Mouse (Mus musculus) limb, embryonic 10.5 days (tissue): ENCODE data around the gene Rtn4rl1. TPM values are rescaled to one million over a fixed set of nuclear protein-coding genes. Genes with fewer than 3 reads are reported as not detected.

Experiments used
- DNase-seq: peaks from one replicate; pipeline ENCODE4 v3.0.0-alpha.2; 2017; ENCODE audit warnings: low spot score
- H3K27ac ChIP-seq: fragments of 300-500 bp; sonication (generic); 2 replicates; pipeline ENCODE4 v1.5.1; 2016; ENCODE audit warnings: mild to moderate bottlenecking
- H3K27me3 ChIP-seq: fragments of 300-500 bp; sonication (generic); 2 replicates; pipeline ENCODE4 v1.6.1; 2016; ENCODE audit warnings: low read depth, mild to moderate bottlenecking; ENCODE audit not compliant: poor library complexity, severe bottlenecking
- H3K36me3 ChIP-seq: fragments of 300-500 bp; sonication (generic); 2 replicates; pipeline ENCODE4 v1.6.1; 2016; ENCODE audit warnings: mild to moderate bottlenecking, moderate library complexity
- H3K4me1 ChIP-seq: fragments of 300-500 bp; sonication (generic); 2 replicates; pipeline ENCODE4 v1.6.1; 2016
- H3K4me3 ChIP-seq: fragments of 300-500 bp; sonication (generic); 2 replicates; pipeline ENCODE4 v1.5.1; 2016; ENCODE audit warnings: mild to moderate bottlenecking, moderate library complexity
- H3K9me3 ChIP-seq: fragments of 300-500 bp; sonication (generic); replicated peaks from 2 replicates; pipeline ENCODE4 v1.6.1; 2016; ENCODE audit warnings: mild to moderate bottlenecking
- WGBS: fragments of 180-500 bp; shearing (Covaris S2); methylation state at CpG from one replicate; pipeline ENCODE4 v1.1.7; 2016; 5-methylcytosine and 5-hydroxymethylcytosine counted together
- polyA plus RNA-seq: library from polyadenylated mRNA; unstranded; fragments of >200 nt; fragmentation: Nextera tagmentation; extraction: Ambion mirVana; gene quantifications from 2 replicates; pipeline ENCODE4 v1.2.1, GENCODE M21; 2016

Gene Rtn4rl1
- polyA plus RNA-seq, 1 experiment from 2014 or later, result 0.90 TPM

GRCm38 (mm10) chr11:75196131-75196530, 2.5 kb downstream of the Rtn4rl1 start:
- no peaks in the 10 kb centered on the region for H3K9me3 ChIP-seq
- H3K36me3 ChIP-seq, result no peaks in the 10 kb centered on the region
- peaks cover 99% of the 10 kb centered on the region for H3K27me3 ChIP-seq
- H3K4me3 ChIP-seq, result 0 out of 2 replicates have a peak overlapping the region, but pooled peaks have one; percentile 61
- no peak overlapping the region for H3K27ac ChIP-seq
- DNase-seq, result no peak
- H3K4me1 ChIP-seq, result peaks cover 49% of the 10 kb centered on the region
- WGBS, result 46% methylated on average over 6 of the region's 6 CpGs

GRCm38 (mm10) chr11:75197956-75198355, 4.4 kb downstream of the Rtn4rl1 start:
- WGBS, result 36% methylated on average over 7 of the region's 7 CpGs

GRCm38 (mm10) chr11:75198792-75199191, 5.2 kb downstream of the Rtn4rl1 start:
- Histone ChIP-seq H3K4me3 (no peak overlapping the region), H3K36me3 (no peaks in the 10 kb centered on the region), H3K27ac (no peak overlapping the region), H3K27me3 (peaks cover 79% of the 10 kb centered on the region), H3K9me3 (no peaks in the 10 kb centered on the region), H3K4me1 (peaks cover 44% of the 10 kb centered on the region)
- no peak for DNase-seq
- WGBS, result 67% methylated on average over 4 of the region's 4 CpGs

More at GRCm38 (mm10) chr11:75197956-75198355, 4.4 kb downstream of the Rtn4rl1 start:
- no peak overlapping the region for H3K4me3 ChIP-seq
- H3K36me3 ChIP-seq, result no peaks in the 10 kb centered on the region
- no peak overlapping the region for H3K27ac ChIP-seq
- no peak for DNase-seq
- no peaks in the 10 kb centered on the region for H3K9me3 ChIP-seq
- H3K4me1 ChIP-seq, result peaks cover 50% of the 10 kb centered on the region
- H3K27me3 ChIP-seq, result peaks cover 88% of the 10 kb centered on the region

- peaks cover 43% of the 10 kb centered on the region for H3K4me1 ChIP-seq
- no peak for DNase-seq
- H3K27me3 ChIP-seq, result peaks cover 68% of the 10 kb centered on the region
- H3K36me3 ChIP-seq, result no peaks in the 10 kb centered on the region
- H3K9me3 ChIP-seq, result no peaks in the 10 kb centered on the region
- 77% methylated on average over 5 of the region's 5 CpGs for WGBS
- no peak overlapping the region for H3K4me3 ChIP-seq
- H3K27ac ChIP-seq, result no peak overlapping the region
These were observed 6.4 kb downstream of the Rtn4rl1 start for GRCm38 (mm10) chr11:75199951-75200350.

GRCm38 (mm10) chr11:75200935-75201334, 7.4 kb downstream of the Rtn4rl1 start:
- peaks cover 58% of the 10 kb centered on the region for H3K27me3 ChIP-seq
- H3K4me1 ChIP-seq, result peaks cover 38% of the 10 kb centered on the region
- 93% methylated on average over 12 of the region's 12 CpGs for WGBS
- no peaks in the 10 kb centered on the region for H3K9me3 ChIP-seq
- H3K36me3 ChIP-seq, result no peaks in the 10 kb centered on the region
- no peak overlapping the region for H3K27ac ChIP-seq
- no peak overlapping the region for H3K4me3 ChIP-seq
- no peak for DNase-seq

- no peak overlapping the region for H3K4me3 ChIP-seq
- no peak overlapping the region for H3K27ac ChIP-seq
- H3K27me3 ChIP-seq, result peaks cover 50% of the 10 kb centered on the region
- 63% methylated on average over 8 of the region's 8 CpGs for WGBS
- H3K9me3 ChIP-seq, result no peaks in the 10 kb centered on the region
- DNase-seq, result no peak
- no peaks in the 10 kb centered on the region for H3K36me3 ChIP-seq
- peaks cover 40% of the 10 kb centered on the region for H3K4me1 ChIP-seq
These were observed 8.1 kb downstream of the Rtn4rl1 start for GRCm38 (mm10) chr11:75201721-75202120.

- Histone ChIP-seq H3K4me3 (no peak overlapping the region), H3K9me3 (no peaks in the 10 kb centered on the region), H3K36me3 (no peaks in the 10 kb centered on the region), H3K27me3 (peaks cover 28% of the 10 kb centered on the region), H3K27ac (no peak overlapping the region), H3K4me1 (peaks cover 49% of the 10 kb centered on the region)
- DNase-seq, result no peak
- WGBS, result 84% methylated on average over 4 of the region's 4 CpGs
These were observed 10.3 kb downstream of the Rtn4rl1 start for GRCm38 (mm10) chr11:75203926-75204325.

- Histone ChIP-seq H3K27me3 (peaks cover 22% of the 10 kb centered on the region), H3K4me3 (no peak overlapping the region), H3K36me3 (no peaks in the 10 kb centered on the region), H3K9me3 (no peaks in the 10 kb centered on the region), H3K4me1 (peaks cover 55% of the 10 kb centered on the region), H3K27ac (peak overlapping the region; percentile 1)
- no peak for DNase-seq
- WGBS, result 51% methylated on average over 9 of the region's 9 CpGs
These were observed 10.9 kb downstream of the Rtn4rl1 start for GRCm38 (mm10) chr11:75204472-75204871.

- 75% methylated on average over 4 of the region's 4 CpGs for WGBS
- H3K36me3 ChIP-seq, result no peaks in the 10 kb centered on the region
- DNase-seq, result no peak
- H3K4me1 ChIP-seq, result peaks cover 66% of the 10 kb centered on the region
- no peak overlapping the region for H3K4me3 ChIP-seq
- no peaks in the 10 kb centered on the region for H3K9me3 ChIP-seq
- peaks cover 6% of the 10 kb centered on the region for H3K27me3 ChIP-seq
- no peak overlapping the region for H3K27ac ChIP-seq
These were observed 12.8 kb downstream of the Rtn4rl1 start for GRCm38 (mm10) chr11:75206347-75206746.

GRCm38 (mm10) chr11:75209363-75209762, 15.8 kb downstream of the Rtn4rl1 start:
- Histone ChIP-seq H3K27me3 (peaks cover 22% of the 10 kb centered on the region), H3K36me3 (no peaks in the 10 kb centered on the region), H3K9me3 (no peaks in the 10 kb centered on the region), H3K4me1 (peaks cover 80% of the 10 kb centered on the region), H3K4me3 (no peak overlapping the region), H3K27ac (no peak overlapping the region)
- 66% methylated on average over 4 of the region's 4 CpGs for WGBS
- DNase-seq, result no peak

GRCm38 (mm10) chr11:75210093-75210492, 16.5 kb downstream of the Rtn4rl1 start:
- Histone ChIP-seq H3K27me3 (peaks cover 29% of the 10 kb centered on the region), H3K4me3 (no peak overlapping the region), H3K27ac (peak overlapping the region; percentile 43; the same call in 1 of the 2 replicates), H3K36me3 (no peaks in the 10 kb centered on the region), H3K4me1 (peaks cover 78% of the 10 kb centered on the region), H3K9me3 (no peaks in the 10 kb centered on the region)
- DNase-seq, result no peak
- WGBS, result 60% methylated on average over 4 of the region's 4 CpGs

GRCm38 (mm10) chr11:75210755-75211154, 17.2 kb downstream of the Rtn4rl1 start:
- Histone ChIP-seq H3K4me3 (no peak overlapping the region), H3K27ac (peak overlapping the region; percentile 56; the same call in 1 of the 2 replicates), H3K27me3 (peaks cover 35% of the 10 kb centered on the region), H3K36me3 (no peaks in the 10 kb centered on the region), H3K4me1 (peaks cover 77% of the 10 kb centered on the region), H3K9me3 (no peaks in the 10 kb centered on the region)
- DNase-seq, result no peak
- WGBS, result 52% methylated on average over 6 of the region's 6 CpGs

GRCm38 (mm10) chr11:75212031-75212667, 18.6 kb downstream of the Rtn4rl1 start:
- Histone ChIP-seq H3K9me3 (no peaks in the 10 kb centered on the region), H3K27me3 (peaks cover 42% of the 10 kb centered on the region), H3K27ac (peak overlapping the region; percentile 72), H3K36me3 (no peaks in the 10 kb centered on the region), H3K4me1 (peaks cover 68% of the 10 kb centered on the region), H3K4me3 (no peak overlapping the region)
- no peak for DNase-seq
- 59% methylated on average over 8 of the region's 8 CpGs for WGBS

- H3K4me1 ChIP-seq, result peaks cover 68% of the 10 kb centered on the region
- WGBS, result 69% methylated on average over 3 of the region's 3 CpGs
These were observed 19.3 kb downstream of the Rtn4rl1 start for GRCm38 (mm10) chr11:75212876-75213275.

More at GRCm38 (mm10) chr11:75212876-75213275, 19.3 kb downstream of the Rtn4rl1 start:
- no peaks in the 10 kb centered on the region for H3K9me3 ChIP-seq
- no peak for DNase-seq
- H3K27me3 ChIP-seq, result peaks cover 42% of the 10 kb centered on the region
- H3K27ac ChIP-seq, result no peak overlapping the region
- no peak overlapping the region for H3K4me3 ChIP-seq
- H3K36me3 ChIP-seq, result no peaks in the 10 kb centered on the region
